Mouse (Mus musculus) erythroblast, embryonic 14.5 days (primary cell): ENCODE results near the gene Hoxa7.

ENCODE experiments used
- GATA1 ChIP-seq: IDR thresholded peaks from 2 replicates; pipeline ENCODE4 v1.6.1; 2012; ENCODE audit warnings: low read length, inconsistent platforms, mixed read lengths
- TAL1 ChIP-seq: IDR thresholded peaks from 3 replicates; pipeline ENCODE4 v1.6.1; 2012; ENCODE audit warnings: low read length, inconsistent platforms, mixed read lengths

DNA sequence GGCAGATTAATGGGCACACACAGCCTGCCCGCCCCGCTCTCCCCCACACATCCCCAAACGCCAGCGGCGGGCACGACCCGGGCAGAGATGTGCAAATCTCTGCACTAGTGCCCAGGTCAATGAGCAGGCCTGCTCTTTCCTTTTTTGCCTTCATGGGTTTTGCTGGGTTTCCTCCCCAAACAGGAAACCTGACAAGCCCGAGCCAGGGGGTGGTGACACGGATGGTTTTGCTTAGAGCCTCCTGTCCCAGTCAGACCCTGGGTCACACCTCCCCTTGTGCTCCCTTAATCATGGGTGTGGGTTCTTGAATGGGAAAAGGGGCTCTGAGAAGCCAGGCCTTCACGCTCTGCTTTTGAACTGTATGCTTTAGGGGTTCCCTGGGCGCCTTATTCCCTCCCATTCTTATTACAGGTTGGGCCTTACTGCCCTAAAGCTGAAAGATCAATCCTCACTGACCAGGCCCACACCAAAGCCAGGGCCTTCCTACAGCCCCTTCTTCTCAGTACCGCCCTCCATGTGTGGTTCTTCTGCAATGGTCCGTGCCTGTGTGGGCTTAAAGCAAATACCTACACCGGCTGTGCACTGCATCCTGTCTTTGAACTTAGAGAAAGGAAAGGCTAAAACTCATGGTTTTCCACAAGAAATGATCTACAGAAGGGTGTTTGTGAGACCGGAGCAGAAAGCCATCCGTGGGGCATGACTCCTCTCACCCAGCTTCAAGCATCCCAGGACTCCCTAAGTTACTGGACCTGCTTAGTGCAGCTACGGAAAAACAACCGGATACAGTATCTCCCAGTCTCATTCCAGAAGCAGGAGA, 12.6 kb downstream of the Hoxa7 start:
- TF ChIP-seq TAL1 = no peak
- no peak for TF ChIP-seq GATA1
